Mouse (Mus musculus) CD8-positive naive resting alpha-beta T cell, adult 57 days (primary cell): ENCODE results near the gene 2700081O15Rik. TPM values are rescaled to one million over a fixed set of nuclear protein-coding genes. Genes with fewer than 3 reads are reported as not detected.

Source experiments
- total RNA-seq: library from RNA; stranded (reverse); gene quantifications from one replicate; pipeline ENCODE4 v1.2.4, GENCODE M21; 2023

The 2700081O15Rik gene
- 5.4 TPM for total RNA-seq

GRCm38 (mm10) chr19:7416834-7417735, at the start of gene 2700081O15Rik:
Gene 2700081O15Rik, plus strand, starts transcription at chr19:7417625.

GRCm38 (mm10) chr19:7382903-7383865, 34.2 kb upstream of the 2700081O15Rik start, which contains the start of gene Spindoc:
Gene Spindoc, minus strand, starts transcription at chr19:7382994.

Other genes with a start within 250 kb of the 2700081O15Rik start
- gene Otub1, start 211.3 kb upstream of the 2700081O15Rik start, total RNA-seq: 98.1 TPM
- 242 TPM for gene Cox8a, start 200.0 kb upstream of the 2700081O15Rik start, total RNA-seq
- gene Naa40, start 176.4 kb upstream of the 2700081O15Rik start, total RNA-seq: 37.2 TPM
- 0.89 TPM for gene Rcor2, start 150.3 kb upstream of the 2700081O15Rik start, total RNA-seq
- gene Mark2, start 75.8 kb upstream of the 2700081O15Rik start, total RNA-seq: 267 TPM
- 34.2 TPM for gene Spindoc, start 34.6 kb upstream of the 2700081O15Rik start, total RNA-seq
- 49.6 TPM for gene Rtn3, start 65.7 kb downstream of the 2700081O15Rik start, total RNA-seq
- gene Atl3, start 76.4 kb downstream of the 2700081O15Rik start, total RNA-seq: 49.9 TPM
- 20.4 TPM for gene Pla2g16, start 139.8 kb downstream of the 2700081O15Rik start, total RNA-seq
- gene Lgals12, start 189.6 kb downstream of the 2700081O15Rik start, total RNA-seq: not detected
- not detected for gene Hrasls5, start 194.9 kb downstream of the 2700081O15Rik start, total RNA-seq